Mouse (Mus musculus) adrenal gland, postnatal 4 days (tissue): ENCODE results near the gene Zfhx3. TPM values are rescaled to one million over a fixed set of nuclear protein-coding genes. Genes with fewer than 3 reads are reported as not detected.
A peak's percentile ranks its signal among the peaks of the same experiment; 100 is the strongest.

ENCODE experiments used
- DNase-seq, 2 experiments: peaks; one replicate each; pipeline ENCODE4 v3.0.0; 2021 to 2022; ENCODE audit warnings: low spot score in 2 of 2, mixed read lengths in 2 of 2
- total RNA-seq, 2 experiments: library from RNA; stranded (reverse); gene quantifications; 2 replicates each; pipeline ENCODE4 v1.2.3; 2021

The Zfhx3 gene
- total RNA-seq, 2 experiments from 2014 or later, result 38.1 to 42.0 TPM

DNA sequence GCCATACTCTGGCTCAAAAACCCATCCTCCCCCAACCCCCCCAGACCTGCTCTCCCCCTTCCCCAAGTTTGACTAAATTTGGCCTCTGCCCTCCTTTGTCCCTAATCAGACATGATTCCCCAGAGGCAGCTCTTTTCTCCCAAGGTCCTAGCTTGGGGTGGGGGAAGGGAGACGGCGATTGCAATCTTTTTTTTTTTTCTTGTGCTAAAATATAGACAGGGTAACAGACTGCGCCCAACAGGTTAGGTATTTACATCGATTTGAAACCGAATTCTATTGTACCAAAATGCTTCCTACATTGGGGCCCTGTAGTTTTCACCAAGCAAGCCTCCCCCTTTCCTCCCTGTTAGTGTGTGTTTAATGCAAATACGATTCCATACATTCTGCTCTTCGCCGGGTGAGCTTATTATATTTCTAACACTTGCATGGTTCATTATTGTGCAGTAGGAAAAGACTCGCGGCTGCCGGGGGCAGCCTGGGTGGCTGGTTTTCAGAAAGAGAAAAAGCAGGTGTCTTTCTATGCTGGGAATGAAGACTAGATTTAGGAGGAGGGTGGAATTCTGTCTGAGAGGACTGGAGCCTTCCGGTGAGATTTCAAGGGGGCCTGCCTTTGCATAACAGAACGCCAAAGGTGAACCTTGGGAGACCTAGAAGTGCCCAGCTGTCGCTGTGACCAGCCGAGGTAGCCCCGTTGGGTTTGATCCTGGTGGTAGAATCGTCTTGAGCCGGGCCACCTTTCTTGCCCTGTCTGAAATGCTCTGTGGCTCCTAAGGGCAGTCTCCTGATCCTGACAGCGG lies 771.1 kb downstream of the Zfhx3 start:
- DNase-seq, result no peak

GRCm38 (mm10) chr8:108714143-108714635 lies 771.7 kb downstream of the Zfhx3 start:
- DNase-seq, result peak in 1 of 2 experiments; percentile 39

DNA sequence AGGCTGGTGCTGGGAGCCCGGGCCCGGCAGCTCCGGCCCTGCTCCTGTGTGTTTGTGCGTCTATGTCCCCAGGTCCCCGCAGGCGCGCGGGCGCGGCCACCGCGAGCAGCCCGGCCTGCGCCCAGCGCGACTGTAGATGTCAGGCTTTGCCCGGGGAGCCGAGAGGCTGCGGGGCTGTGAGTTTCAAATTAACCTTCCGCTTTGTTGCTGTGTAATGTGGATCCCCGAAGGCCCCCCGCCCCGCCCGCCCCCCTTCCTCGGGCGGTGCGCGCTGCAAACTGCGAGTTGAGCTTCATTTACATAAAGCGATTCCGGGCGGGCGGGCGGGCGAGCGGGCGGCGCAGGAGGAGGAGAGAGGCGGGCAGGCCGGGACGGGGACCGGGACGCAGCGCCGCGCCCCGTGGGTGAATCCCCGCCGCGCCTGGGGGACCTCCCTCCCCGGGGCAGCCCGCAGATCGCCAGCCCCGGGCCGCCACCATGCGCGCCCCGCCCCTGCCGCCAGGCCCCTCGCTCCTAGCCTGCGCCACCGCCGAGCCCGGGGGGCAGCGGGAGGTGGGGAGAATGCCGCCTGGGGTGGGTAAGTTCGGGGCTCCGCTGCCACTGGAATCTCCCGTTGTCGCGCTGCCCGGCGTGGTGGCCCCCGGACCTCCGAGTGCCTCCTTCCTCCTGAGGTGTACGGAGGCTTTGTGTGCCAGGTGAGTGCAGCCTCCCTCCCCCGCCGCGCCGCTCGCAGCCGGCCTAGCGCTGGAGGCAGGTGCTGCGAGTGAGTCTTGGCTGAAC lies 772.4 kb downstream of the Zfhx3 start:
- peak in 1 of 2 experiments; percentile 60 for DNase-seq

DNA sequence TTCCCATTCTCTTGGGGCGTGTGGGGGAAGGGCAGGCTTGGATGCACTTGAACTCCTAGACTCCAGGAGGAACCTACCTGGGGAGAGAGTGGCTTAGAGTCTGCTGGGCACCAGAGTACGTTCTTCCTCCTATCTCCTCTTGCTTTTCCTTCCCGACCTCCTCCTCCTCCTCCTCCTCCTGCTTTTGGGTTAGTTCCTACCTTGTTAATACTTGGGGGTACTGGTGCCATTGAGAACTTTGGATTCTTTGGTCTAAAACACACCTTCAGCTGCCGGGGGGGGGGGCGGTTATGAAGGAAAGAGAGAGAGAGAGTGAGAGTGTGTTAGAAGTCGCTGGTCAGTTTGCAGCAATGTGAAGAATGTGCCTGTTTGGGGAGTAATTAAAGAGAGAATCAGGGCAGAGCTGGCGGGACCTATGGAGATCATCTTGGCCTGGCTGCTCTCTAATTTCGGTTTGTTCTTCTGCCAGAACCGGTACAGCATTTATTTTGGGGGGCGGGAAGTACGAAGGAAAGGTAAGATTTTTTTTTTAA lies 773.0 kb downstream of the Zfhx3 start:
- DNase-seq, result no peak

DNA sequence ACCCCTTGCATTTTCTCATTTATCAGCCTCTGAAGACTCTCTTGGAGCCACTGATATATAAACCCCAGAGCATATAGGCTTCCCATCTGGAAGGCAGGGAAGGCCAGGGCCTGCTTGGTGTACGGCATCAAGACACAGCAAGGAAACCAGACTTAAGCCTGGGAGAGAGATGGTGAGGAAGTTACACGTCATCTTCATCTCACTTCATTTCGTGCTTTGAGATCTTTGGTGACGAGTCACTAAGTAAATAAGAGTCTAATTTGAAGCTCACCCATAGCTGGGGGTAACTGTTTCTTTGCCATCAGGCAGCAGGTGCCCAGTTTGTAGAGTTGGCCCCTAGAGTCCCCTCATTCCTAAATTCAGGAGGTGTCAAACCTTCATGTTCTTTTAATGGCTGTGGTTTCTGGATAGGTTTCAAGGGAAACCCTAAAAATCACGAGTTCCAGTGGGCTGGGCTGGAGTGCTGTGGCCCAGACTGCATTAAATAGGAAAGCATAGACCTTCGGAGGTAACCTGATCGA lies 773.9 kb downstream of the Zfhx3 start:
- DNase-seq, result no peak

DNA sequence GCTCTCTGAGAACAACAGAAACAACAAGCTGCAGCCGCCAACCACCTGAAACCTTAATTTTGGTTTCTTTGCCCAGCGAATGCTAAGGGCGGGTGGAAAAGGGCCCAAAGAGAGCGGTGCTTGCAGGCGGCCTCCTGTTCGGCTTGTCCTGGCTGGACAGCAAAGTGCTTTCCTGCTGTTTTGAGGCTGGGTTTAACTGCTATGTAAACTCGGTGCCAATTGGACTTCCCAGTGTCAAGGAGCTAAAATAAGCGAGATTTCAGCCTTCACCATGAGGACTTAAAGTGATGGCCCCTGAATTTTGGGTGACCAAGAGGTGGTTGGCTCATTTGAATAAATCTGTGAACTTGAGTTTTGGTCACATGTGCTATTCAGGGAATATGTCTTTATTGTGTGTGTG lies 775.1 kb downstream of the Zfhx3 start:
- DNase-seq, result no peak

- DNase-seq, result no peak
These were observed 775.6 kb downstream of the Zfhx3 start for GRCm38 (mm10) chr8:108718031-108718430.

DNA sequence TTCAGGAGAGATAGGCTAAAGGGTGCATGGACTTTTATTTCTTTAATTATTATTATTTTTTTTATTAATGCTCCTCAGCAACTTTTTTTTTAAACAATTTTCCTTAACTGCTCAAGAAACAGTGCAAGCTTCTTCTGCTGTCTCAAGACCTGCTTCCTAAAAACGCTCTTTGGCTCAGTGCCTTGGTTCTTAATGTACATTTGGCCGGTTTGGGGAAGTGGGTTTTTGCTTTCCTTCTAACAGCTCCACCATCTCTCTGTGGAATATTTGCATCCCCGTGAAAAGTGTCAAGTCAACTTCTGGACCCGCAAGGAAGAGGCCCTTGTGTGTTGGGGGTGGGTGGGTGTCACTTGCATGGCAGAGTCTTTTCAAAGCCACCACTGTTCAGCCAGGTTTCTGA lies 778.4 kb downstream of the Zfhx3 start:
- DNase-seq, result no peak

- peak in 1 of 2 experiments; percentile 47 for DNase-seq
These were observed 780.4 kb downstream of the Zfhx3 start for GRCm38 (mm10) chr8:108722671-108723513.

DNA sequence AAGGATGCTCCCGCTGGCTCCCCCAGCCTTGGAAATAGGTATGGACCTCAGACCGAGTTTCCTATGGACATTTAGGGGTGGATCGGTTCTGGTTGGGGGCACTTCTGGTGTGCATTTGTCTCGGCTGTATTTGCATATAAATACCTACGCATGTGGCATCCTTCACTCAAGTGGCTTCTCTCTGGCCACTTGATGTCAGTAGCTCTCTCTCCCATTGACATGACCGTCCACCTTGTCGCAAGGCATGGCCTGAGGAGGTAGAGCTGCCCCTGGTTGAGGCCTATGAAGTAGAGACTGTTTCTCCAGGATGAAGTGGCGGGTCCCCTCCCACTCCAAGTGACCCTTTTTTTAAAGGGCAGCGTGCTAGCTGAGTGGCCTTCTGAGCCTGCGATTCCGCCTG lies 781.2 kb downstream of the Zfhx3 start:
- no peak for DNase-seq

- DNase-seq, result no peak
These were observed 782.5 kb downstream of the Zfhx3 start for GRCm38 (mm10) chr8:108724818-108725506.

- no peak for DNase-seq
These were observed 783.2 kb downstream of the Zfhx3 start for GRCm38 (mm10) chr8:108725631-108726030.

DNA sequence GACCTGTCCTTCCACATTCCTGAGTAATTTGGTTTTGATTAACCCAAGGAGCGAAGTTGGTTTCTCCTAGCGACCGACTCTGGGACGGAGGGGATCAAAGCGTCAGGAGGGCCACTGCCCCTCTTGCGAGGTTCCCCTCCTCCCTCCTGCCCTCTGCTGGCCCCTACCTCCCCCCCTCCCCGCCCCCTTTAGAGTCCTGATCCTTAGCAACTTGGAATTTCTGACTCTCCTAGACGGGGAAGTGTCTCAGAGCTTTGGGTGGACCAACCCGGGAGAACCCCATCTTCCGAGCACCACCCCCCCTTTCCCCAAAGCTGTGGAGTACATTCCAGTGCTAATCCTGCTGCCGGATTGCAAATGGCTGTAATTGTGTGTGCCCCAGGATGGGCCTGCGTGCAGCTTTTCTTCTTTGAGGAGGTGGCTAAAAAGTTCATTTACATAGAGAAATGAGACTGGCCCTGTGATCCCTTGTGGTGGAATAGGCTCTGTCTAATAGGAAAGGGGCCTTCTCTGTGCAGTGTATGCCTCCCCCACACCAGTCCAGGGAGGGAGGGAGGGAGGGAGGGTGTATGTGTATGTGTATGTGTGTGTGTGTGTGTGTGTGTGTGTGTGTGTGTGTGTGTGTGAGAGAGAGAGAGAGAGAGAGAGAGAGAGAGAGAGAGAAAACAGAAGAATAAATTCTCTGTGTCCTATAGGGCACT lies 784.2 kb downstream of the Zfhx3 start:
- DNase-seq, result no peak

DNA sequence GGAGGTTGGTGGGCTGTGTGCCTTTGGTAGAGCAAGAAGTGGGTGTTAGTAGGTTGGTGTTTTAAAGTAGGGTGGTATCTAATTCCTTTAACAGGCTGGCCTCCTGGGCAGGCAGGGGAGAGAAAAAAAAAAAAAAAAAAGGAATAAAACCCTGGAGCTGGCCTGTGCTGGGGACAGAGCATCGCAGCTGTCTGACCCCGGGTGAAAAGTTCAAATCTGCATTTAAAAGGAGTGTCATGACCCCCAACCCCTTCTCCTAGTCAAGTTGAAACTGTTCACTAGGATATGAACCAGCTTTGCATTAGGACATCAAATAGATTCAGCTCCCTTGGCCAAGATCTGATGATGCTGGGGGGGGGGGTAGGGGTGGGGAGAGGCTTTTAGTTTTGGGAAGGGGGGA lies 786.7 kb downstream of the Zfhx3 start:
- no peak for DNase-seq

DNA sequence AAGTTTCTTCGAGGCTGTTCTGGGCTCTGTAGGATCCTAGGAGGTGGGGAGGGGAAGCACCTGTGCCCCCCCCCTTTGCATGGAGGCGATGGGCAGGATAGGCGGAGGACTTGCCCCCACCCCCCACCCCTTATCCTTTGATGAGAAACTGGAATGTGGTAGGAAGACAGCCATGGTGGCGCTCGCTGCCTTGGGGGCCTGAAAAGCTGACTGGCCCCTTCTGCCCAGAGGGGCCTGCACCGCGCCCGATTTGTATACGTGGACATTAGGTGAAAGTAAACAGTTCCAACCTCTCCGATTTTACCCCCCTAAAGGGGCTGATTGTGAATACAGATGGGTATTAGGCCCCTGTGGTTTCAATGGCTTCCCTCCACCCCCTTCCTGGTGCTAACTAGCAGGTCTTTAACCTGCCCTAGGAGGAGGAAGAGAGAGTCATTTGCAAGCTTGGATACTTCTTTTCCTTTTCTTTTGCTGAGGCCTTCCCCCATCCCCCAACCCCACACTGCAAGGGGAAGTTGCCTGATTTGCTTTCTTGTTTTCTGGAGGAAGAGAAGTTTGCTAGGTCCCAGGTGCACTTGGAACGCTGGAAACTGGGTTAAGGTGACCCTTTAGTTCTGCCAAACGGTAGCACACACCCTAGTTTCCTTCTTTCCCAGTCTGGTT lies 787.4 kb downstream of the Zfhx3 start:
- DNase-seq, result no peak

GRCm38 (mm10) chr8:108730907-108731440 lies 788.5 kb downstream of the Zfhx3 start:
- no peak for DNase-seq

GRCm38 (mm10) chr8:108732500-108732899 lies 790.1 kb downstream of the Zfhx3 start:
- no peak for DNase-seq

- DNase-seq, result no peak
These were observed 790.9 kb downstream of the Zfhx3 start for GRCm38 (mm10) chr8:108733385-108733784.

DNA sequence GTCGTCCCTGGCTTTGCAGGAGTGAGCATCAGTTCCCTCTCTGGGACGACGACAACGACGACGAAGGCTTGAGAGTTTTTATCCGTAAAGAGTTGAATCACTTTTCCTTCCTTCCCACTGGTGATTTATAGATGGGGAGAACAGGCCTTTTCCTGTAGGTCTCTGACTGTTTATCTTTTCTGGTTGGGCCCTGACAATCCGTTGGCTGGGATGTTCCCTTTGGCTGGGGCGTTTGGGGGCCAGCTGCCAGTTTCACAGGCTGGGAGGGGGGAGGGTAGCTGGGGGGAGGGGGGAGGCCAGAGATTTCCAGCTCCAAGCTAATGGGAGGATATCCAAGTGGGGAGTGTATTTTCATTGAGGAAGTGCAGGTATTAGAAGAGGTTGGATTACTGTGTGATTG lies 794.0 kb downstream of the Zfhx3 start:
- no peak for DNase-seq
